Mouse (Mus musculus) heart, embryonic 16.5 days (tissue): ENCODE data around the gene Jak3. TPM values are rescaled to one million over a fixed set of nuclear protein-coding genes. Genes with fewer than 3 reads are reported as not detected.

Experiments
- ATAC-seq: fragments of 200-750 bp; cut with Nextera tagmentation; replicated peaks from 2 replicates; pipeline ENCODE4 v1.8.0; 2017; ENCODE audit warnings: moderate number of reproducible peaks; ENCODE audit not compliant: insufficient read depth, low FRiP score; ENCODE audit errors: extremely low read depth
- H3K27ac ChIP-seq: fragments of 300-500 bp; sonication (generic); 2 replicates; pipeline ENCODE4 v1.5.1; 2014; ENCODE audit warnings: mild to moderate bottlenecking, low read length, control low read depth, moderate library complexity
- H3K27me3 ChIP-seq: fragments of 300-500 bp; sonication (generic); 2 replicates; pipeline ENCODE4 v1.6.1; 2014; ENCODE audit warnings: low read length, mixed read lengths; ENCODE audit not compliant: control insufficient read depth, insufficient read depth
- H3K36me3 ChIP-seq: fragments of 300-500 bp; sonication (generic); 2 replicates; pipeline ENCODE4 v1.6.1; 2014; ENCODE audit not compliant: control insufficient read depth, insufficient read depth
- H3K4me1 ChIP-seq: fragments of 300-500 bp; sonication (generic); 2 replicates; pipeline ENCODE4 v1.6.1; 2014; ENCODE audit warnings: low read length, mixed read lengths; ENCODE audit not compliant: control insufficient read depth, insufficient read depth
- H3K4me2 ChIP-seq: fragments of 300-500 bp; sonication (generic); 2 replicates; pipeline ENCODE4 v1.6.1; 2014; ENCODE audit warnings: low read depth, mild to moderate bottlenecking, control low read depth, low read length
- H3K4me3 ChIP-seq: fragments of 300-500 bp; sonication (generic); 2 replicates; pipeline ENCODE4 v1.5.1; 2014; ENCODE audit warnings: mild to moderate bottlenecking, control low read depth, low read length
- H3K9ac ChIP-seq: fragments of 300-500 bp; sonication (generic); 2 replicates; pipeline ENCODE4 v1.6.1; 2014; ENCODE audit warnings: low read length, control low read depth
- H3K9me3 ChIP-seq: fragments of 300-500 bp; sonication (generic); replicated peaks from 2 replicates; pipeline ENCODE4 v1.6.1; 2016; ENCODE audit warnings: low read length; ENCODE audit not compliant: control insufficient read depth
- WGBS: fragments of 180-500 bp; shearing (Covaris S2); extraction: QIAGEN DNeasy Blood & Tissue Kit; methylation state at CpG from one replicate; pipeline ENCODE4 v1.1.7; 2014; 5-methylcytosine and 5-hydroxymethylcytosine counted together
- polyA plus RNA-seq: library from polyadenylated mRNA; unstranded; fragments of >200 nt; fragmentation: Nextera tagmentation; extraction: Ambion mirVana; gene quantifications from 2 replicates; pipeline ENCODE4 v1.2.1, GENCODE M21; 2015

Gene Jak3
- polyA plus RNA-seq, 1 experiment from 2014 or later, result 11.3 TPM

- Histone ChIP-seq H3K4me3 (peak overlapping the region; percentile 53), H3K9me3 (no peaks in the 10 kb centered on the region), H3K9ac (peak overlapping the region; percentile 66), H3K27ac (no peak overlapping the region), H3K4me1 (peaks cover 14% of the 10 kb centered on the region), H3K36me3 (no peaks in the 10 kb centered on the region), H3K4me2 (peak overlapping the region; percentile 70), H3K27me3 (peaks cover 41% of the 10 kb centered on the region)
- 28% methylated on average over 16 of the region's 16 CpGs for WGBS
- ATAC-seq, result no peak
These were observed 3.0 kb downstream of the Jak3 start for GRCm38 (mm10) chr8:71679116-71679515.

DNA sequence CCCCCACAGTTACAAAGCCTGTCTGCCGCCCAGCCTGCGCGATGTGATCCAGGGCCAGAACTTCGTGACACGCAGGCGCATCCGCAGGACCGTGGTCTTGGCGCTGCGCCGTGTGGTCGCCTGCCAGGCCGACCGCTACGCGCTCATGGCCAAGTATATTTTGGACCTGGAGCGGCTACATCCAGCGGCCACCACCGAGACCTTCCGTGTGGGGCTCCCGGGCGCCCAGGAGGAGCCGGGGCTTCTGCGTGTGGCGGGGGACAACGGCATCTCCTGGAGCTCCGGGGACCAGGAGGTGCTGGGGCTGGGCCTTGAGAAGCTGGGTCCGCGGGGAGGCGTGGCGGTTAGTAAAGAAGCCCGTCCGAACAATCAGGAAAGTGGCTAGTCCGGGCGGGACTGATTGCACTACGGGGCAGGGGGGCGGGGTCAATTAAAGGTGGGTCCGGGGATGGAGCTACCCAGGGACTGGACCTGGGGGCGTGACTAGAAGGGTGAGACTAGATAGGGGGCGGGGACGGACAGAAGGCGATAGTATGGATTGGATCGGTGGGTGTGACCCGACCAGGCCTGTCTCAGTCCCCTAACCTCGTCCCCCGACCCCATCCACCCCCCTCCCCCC, 3.6 kb downstream of the Jak3 start:
- WGBS, result 20% methylated on average over 46 of the region's 46 CpGs
- peak overlapping the region; percentile 70 for H3K4me2 ChIP-seq
- ATAC-seq, result 0 out of 2 replicates have a peak, but pooled peaks have one; percentile 10
- H3K36me3 ChIP-seq, result no peaks in the 10 kb centered on the region
- H3K27ac ChIP-seq, result no peak overlapping the region
- H3K9me3 ChIP-seq, result no peaks in the 10 kb centered on the region
- peaks cover 14% of the 10 kb centered on the region for H3K4me1 ChIP-seq
- peak overlapping the region; percentile 66 for H3K9ac ChIP-seq
- peak overlapping the region; percentile 53 for H3K4me3 ChIP-seq
- H3K27me3 ChIP-seq, result peaks cover 46% of the 10 kb centered on the region

DNA sequence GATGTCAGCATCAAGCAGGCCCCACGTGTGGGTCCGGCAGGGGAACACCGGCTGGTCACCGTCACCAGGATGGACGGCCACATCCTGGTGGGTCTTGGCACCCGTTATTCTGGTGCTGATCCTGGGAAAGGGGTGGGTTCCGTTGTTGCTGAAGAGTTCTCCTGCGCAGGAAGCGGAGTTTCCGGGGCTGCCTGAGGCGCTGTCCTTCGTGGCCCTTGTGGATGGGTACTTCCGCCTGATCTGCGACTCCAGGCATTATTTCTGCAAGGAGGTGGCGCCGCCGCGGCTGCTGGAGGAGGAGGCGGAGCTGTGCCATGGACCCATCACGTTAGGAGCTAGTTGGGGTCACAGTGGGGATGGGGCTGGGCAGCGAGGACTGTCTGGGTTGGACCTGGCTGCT, 4.4 kb downstream of the Jak3 start:
- Histone ChIP-seq H3K27ac (no peak overlapping the region), H3K4me2 (no peak overlapping the region)
- WGBS, result 22% methylated on average over 21 of the region's 21 CpGs

DNA sequence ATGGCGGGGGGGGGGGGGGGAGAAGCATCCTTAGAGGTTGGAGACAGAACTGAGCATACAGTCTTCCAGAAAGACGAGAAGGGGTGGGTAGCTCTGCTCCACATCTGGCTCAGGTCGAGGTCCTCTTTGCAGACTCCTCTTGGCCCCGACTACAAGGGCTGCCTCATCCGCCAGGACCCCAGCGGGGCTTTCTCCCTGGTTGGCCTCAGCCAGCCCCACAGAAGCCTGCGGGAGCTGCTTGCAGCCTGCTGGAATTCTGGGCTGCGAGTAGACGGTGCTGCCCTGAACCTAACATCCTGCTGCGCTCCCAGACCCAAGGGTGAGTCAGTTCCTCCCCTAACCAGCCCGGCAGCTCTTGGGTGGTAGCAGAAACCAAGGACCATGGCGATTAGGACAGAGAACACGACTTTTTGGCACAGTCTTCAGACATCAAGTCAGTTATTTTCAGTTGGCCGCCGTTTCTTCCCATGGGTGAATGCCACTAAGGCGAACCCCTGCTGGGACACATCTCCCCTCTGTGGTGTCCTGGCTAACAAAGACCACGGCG, 5.3 kb downstream of the Jak3 start:
- no peaks in the 10 kb centered on the region for H3K9me3 ChIP-seq
- no peak overlapping the region for H3K4me2 ChIP-seq
- no peak for ATAC-seq
- no peak overlapping the region for H3K4me3 ChIP-seq
- H3K27ac ChIP-seq, result no peak overlapping the region
- WGBS, result 24% methylated on average over 17 of the region's 18 CpGs
- H3K9ac ChIP-seq, result no peak overlapping the region
- H3K4me1 ChIP-seq, result peaks cover 17% of the 10 kb centered on the region
- no peaks in the 10 kb centered on the region for H3K36me3 ChIP-seq
- H3K27me3 ChIP-seq, result peaks cover 64% of the 10 kb centered on the region

More for the DNA sequence above, 4.4 kb downstream of the Jak3 start:
- Histone ChIP-seq H3K36me3 (no peaks in the 10 kb centered on the region), H3K27me3 (peaks cover 54% of the 10 kb centered on the region), H3K9me3 (no peaks in the 10 kb centered on the region), H3K4me1 (peaks cover 13% of the 10 kb centered on the region), H3K9ac (no peak overlapping the region), H3K4me3 (no peak overlapping the region)
- ATAC-seq, result no peak

DNA sequence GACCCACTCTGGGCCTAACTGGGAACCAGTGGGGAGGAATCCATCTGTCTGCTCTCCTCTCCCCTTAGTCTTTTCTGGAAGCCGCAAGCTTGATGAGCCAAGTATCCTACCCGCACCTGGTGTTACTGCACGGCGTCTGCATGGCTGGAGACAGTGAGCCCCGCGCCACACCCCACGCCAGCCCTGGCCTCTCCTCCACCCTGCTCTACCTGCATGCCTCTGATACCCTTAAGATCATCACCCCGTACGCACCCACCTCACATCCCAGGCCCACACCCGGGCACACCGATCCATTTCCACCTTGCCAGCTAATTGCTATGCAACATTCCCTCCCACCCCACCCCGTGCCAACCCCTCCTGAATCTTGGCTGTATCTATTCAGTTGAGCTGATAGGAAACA, 6.7 kb downstream of the Jak3 start:
- H3K36me3 ChIP-seq, result no peaks in the 10 kb centered on the region
- H3K9ac ChIP-seq, result no peak overlapping the region
- peaks cover 16% of the 10 kb centered on the region for H3K4me1 ChIP-seq
- H3K9me3 ChIP-seq, result no peaks in the 10 kb centered on the region
- no peak overlapping the region for H3K27ac ChIP-seq
- no peak overlapping the region for H3K4me2 ChIP-seq
- no peak overlapping the region for H3K4me3 ChIP-seq
- H3K27me3 ChIP-seq, result peaks cover 78% of the 10 kb centered on the region
- ATAC-seq, result no peak
- WGBS, result 81% methylated on average over 12 of the region's 12 CpGs

DNA sequence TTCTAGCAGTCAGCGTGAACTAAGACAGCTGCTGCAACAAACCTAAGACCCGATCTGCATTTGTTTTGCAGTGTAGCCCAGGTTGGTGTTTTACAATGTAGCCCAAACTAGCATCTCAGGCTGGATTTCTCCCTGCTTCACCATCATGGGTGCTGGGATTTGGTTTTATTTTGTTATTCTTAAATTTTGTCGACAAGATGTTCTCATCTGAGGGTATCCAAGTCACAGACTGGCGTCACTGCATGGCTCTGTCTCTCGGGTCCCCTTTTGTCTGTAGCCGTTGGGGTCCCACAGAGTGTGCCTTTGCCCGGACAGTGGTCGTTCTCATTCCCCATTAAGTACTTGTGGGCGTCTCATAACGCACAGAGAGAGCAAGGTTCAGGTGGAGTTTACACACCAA, 8.6 kb downstream of the Jak3 start:
- Histone ChIP-seq H3K9me3 (no peaks in the 10 kb centered on the region), H3K27ac (no peak overlapping the region), H3K4me3 (no peak overlapping the region), H3K27me3 (peaks cover 89% of the 10 kb centered on the region), H3K4me1 (peaks cover 15% of the 10 kb centered on the region), H3K9ac (no peak overlapping the region), H3K36me3 (no peaks in the 10 kb centered on the region), H3K4me2 (no peak overlapping the region)
- WGBS, result 36% methylated on average over 10 of the region's 10 CpGs
- ATAC-seq, result no peak

GRCm38 (mm10) chr8:71685573-71685972, 9.5 kb downstream of the Jak3 start:
- H3K9ac ChIP-seq, result no peak overlapping the region
- no peak for ATAC-seq
- H3K36me3 ChIP-seq, result no peaks in the 10 kb centered on the region
- no peaks in the 10 kb centered on the region for H3K9me3 ChIP-seq
- peak overlapping the region; percentile 61 for H3K4me2 ChIP-seq
- H3K27me3 ChIP-seq, result peaks cover 93% of the 10 kb centered on the region
- WGBS, result 17% methylated on average over 29 of the region's 29 CpGs
- H3K27ac ChIP-seq, result no peak overlapping the region
- H3K4me3 ChIP-seq, result peak overlapping the region; percentile 33
- H3K4me1 ChIP-seq, result peaks cover 12% of the 10 kb centered on the region

- peak overlapping the region; percentile 33 for H3K4me3 ChIP-seq
- H3K36me3 ChIP-seq, result no peaks in the 10 kb centered on the region
- peaks cover 96% of the 10 kb centered on the region for H3K27me3 ChIP-seq
- no peaks in the 10 kb centered on the region for H3K9me3 ChIP-seq
- H3K4me2 ChIP-seq, result peak overlapping the region; percentile 61
- 10% methylated on average over 23 of the region's 23 CpGs for WGBS
- peaks cover 12% of the 10 kb centered on the region for H3K4me1 ChIP-seq
- no peak overlapping the region for H3K9ac ChIP-seq
- peak; percentile 70 for ATAC-seq
- no peak overlapping the region for H3K27ac ChIP-seq
These were observed 10.1 kb downstream of the Jak3 start for GRCm38 (mm10) chr8:71686143-71686734.

- H3K4me3 ChIP-seq, result no peak overlapping the region
- no peak overlapping the region for H3K27ac ChIP-seq
- 16% methylated on average over 8 of the region's 8 CpGs for WGBS
These were observed 11.5 kb downstream of the Jak3 start for GRCm38 (mm10) chr8:71687616-71688015.

More at GRCm38 (mm10) chr8:71687616-71688015, 11.5 kb downstream of the Jak3 start:
- Histone ChIP-seq H3K27me3 (peaks cover 100% of the 10 kb centered on the region), H3K4me1 (peaks cover 12% of the 10 kb centered on the region), H3K36me3 (no peaks in the 10 kb centered on the region), H3K9me3 (no peaks in the 10 kb centered on the region), H3K4me2 (no peak overlapping the region), H3K9ac (no peak overlapping the region)
- no peak for ATAC-seq
